Mouse (Mus musculus) cerebellum, postnatal 4 days (tissue): Measurements from ENCODE around the gene Nlk.
"Not testable (repeated sequence)": the region's sequence is repeated elsewhere in the genome, so short reads cannot be mapped to it uniquely, and the experiment has no call there.

ENCODE experiments used
- DNase-seq, 2 experiments: peaks; one replicate each; pipeline ENCODE4 v3.0.0; 2022; ENCODE audit warnings: low spot score in 2 of 2, mixed read lengths in 1 of 2

The Nlk gene

DNA sequence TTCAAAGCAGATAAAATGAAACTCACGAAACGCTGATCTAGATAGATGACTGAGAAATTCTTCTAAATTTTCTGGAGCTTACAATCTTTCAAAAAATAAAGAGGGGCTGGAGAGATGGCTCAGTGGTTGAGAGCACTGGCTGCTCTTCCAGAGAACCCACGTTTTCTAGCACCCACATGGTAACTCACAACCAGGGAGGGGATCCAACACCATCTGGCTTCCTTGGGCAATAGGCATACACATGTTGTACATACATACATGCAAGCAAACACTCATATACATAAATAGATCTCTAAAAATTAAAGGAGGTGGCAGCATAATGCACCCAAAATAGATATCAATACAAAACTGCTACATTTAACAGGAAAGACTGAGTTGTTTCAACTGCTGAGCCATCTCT is 16.1 kb downstream of the Nlk start:
- no peak for DNase-seq

DNA sequence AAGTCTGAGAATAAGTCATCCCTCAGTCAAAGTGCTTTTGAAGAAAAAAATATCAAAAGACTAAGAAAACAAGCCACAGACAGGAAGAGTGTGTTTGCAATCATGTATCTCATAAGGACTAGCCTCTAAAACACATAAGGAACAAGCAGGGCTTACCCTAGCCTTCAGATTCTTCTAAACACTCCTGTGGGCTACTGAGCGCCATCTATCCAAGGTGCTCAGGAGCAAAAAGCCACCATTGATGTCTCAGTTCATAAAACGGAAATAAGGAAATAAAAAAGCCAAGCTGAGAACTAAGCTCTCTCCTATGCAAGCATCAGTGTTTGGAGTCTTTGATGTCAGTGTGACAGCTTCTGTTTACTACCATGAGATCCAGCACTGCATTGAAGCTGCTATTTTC is 18.4 kb downstream of the Nlk start:
- DNase-seq = no peak

DNA sequence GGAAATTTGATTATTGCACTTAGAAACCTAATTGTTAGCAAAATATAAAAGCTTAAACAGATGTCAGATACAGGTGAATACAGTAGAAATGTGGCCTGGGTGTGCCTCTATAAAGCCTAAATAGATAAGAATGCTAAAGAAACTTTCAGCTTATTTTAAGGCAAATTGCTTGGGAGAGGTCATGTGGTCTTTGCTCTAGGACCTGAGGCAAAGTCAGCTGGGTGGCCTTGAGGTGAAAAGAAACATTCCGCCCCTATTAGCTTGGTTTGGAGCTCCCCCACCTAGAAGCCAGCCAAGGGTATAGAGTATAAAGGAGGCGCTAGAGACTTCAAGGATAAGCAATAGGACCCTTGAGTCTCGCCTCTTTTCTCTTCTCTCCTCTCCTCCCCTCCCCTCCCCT is 28.5 kb downstream of the Nlk start:
- no peak for DNase-seq

DNA sequence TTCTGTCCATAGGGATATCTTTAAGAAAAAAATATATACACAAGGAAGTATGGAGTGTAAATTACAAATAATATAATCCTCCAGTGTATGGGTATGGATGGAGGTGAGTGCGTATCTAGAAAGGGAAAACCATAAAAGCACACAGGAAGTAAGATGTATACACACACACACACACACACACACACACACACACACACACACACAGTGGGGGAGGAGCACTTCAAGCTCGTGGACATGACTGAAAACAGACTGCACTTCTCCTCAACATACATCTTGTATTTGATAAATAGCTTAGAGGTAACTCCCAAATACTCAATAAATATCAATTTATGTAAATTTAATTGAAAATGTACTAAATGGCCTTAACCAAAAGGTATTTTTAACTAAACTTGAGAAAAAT is 32.3 kb downstream of the Nlk start:
- DNase-seq = no peak

DNA sequence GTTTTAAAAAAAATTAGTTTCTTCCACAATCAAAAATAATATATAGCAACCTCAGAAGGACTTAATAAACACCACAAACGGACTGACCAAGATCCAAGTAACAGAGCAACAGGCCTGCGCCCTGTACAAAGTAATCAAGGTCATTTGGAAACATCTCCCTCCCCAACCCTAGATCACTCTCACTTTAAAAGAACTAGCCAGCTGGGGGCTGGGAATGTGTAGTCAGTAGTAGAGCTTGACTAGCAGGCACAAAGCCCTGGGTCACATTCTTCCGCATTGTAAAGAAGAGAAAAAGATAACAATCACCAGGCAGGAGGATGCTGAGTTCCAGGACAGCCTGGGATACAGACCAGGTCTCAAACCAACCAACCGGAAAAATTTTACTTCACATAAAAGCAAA is 33.3 kb downstream of the Nlk start:
- DNase-seq = no peak

DNA sequence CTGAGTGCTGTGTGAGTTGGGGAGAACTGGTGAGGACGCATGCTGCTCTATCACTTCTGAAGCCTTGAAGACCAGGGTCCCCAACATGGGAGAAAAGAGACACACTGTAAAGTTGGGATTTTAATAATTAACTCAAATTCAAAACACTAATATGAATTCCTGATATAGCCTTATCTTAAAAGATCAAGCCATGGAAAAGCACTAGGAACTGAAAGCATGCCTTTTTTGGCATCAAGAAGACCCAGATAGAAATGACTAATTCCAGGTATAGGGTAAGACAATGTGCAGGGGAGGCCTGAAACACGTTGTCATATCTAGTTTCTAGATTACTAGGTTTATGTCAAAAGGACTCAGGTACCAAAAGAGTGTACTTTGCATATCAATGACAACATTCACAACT is 48.0 kb downstream of the Nlk start:
- no peak for DNase-seq

DNA sequence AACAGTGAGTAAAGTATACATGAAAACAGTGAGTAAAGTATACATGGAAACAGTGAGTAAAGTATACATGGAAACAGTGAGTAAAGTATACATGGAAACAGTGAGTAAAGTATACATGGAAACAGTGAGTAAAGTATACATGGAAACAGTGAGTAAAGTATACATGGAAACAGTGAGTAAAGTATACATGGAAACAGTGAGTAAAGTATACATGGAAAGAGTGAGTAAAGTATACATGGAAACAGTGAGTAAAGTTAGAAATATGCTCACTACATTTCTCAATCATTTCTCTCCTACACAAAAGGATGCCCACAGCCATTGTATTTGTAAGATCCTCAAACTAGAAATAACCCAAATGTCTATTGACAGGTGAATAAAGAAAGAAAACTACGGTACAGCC is 48.8 kb downstream of the Nlk start:
- DNase-seq = not testable (repeated sequence)

DNA sequence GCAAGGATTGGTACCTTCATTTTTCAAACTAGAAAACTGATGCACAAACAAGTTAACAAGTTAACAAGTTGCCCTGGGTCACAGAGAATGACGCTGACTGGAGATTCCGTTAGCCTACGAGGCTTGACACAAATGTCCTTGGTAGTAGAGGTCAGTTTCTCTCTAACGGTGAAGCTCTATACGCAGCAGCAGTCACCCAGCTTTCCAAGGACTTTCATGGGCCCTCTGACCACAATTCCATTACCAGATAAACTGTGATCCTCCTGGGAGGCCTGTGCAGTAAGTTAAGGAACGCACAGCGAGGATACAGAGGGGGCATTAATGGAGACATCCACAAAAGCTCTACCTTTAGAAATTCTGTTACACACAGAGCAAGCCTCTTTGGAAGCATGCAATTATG is 53.4 kb downstream of the Nlk start:
- no peak for DNase-seq

DNA sequence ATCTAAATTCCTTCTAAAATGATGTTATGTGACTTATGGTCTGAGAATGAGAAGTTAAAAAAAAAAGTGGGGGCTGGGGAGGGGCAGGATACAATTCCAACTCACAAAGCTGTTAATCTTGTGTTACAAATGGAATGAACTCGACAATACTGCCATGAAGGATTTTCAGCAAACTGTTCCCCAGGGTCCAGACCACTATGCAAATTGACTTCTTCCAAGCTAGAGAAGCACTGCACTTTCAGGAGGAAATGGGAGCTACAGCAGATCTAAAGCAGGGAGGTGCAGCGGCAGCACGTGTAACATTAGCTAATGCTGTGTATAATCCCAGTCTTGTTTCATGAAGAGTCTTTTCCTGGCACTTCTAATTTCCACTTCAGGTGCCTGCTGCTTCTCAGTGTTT is 55.0 kb downstream of the Nlk start:
- no peak for DNase-seq

DNA sequence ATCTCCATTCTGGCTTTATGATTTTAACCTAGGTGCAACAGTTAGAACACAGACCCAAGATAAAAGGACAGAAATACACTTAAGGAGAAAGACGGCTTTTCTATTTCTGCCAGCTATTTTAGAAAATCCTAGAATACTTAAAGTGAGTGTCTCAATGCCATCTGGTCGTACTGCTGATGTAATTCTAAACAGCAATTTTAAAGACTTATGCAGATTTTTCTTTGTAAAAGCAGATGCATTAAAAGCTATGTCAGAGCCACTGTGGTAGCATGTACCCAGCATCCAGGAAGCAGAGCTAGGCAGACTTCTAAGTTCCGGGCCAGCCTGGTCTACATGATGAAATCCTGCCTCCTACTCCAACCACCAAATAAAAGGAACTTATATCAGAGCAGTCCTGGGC is 56.1 kb downstream of the Nlk start:
- DNase-seq = no peak

DNA sequence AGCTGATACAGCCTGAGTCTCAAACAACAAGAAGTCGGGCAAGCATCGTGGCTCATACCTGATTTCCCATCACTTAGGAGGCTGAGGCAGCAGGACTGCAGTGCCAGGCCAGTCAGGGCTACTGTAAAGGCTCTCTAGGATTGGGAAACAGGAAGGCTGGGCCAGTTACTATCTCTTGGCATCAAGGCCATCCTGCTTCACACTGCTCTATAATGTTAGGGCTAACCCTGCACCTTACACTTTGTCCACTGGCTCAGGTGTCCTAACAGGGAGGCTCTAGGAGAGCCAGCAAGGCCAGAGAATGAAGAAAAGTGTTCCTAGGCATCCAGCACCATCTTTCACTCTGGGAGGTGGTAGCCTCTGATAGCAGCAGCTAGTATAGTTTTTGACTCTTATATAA is 64.4 kb downstream of the Nlk start:
- no peak for DNase-seq

DNA sequence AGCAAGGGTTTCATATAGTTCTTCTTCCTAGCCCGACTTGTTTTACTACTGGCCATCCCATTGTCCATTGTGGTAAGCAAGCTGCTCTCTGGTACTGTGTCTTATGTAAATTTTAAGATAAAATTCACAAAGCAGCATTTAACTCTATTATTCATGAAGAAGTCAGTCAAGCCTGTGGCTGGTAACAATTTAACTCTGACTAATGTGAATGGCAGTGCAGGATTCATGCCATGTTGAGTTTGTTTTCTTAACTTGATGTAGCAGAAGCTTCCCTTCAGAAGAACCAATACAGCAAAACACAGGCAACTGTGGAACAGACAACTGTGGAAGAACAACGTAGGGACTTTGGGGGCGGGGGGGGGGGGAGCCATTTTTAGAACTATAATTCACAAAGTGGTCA is 68.3 kb downstream of the Nlk start:
- no peak for DNase-seq

DNA sequence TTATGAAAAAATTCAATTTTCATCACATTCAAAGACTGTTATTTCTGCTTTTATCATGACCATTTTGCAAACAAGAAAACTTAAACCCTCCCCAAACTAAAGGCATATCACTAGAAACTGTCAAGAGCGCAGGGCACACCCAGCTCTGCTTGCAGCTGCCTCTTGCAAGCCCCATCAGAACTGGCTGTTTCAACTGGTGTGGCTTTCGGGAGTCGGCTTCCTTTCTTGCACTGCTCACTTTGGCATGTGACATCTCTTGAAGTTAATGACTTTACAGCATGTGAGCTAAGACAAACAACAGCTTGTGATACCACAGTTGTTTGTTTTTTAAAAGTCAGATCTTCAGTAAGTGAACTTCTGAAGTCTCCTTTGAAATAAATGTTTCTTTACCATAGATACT is 72.8 kb downstream of the Nlk start:
- no peak for DNase-seq

DNA sequence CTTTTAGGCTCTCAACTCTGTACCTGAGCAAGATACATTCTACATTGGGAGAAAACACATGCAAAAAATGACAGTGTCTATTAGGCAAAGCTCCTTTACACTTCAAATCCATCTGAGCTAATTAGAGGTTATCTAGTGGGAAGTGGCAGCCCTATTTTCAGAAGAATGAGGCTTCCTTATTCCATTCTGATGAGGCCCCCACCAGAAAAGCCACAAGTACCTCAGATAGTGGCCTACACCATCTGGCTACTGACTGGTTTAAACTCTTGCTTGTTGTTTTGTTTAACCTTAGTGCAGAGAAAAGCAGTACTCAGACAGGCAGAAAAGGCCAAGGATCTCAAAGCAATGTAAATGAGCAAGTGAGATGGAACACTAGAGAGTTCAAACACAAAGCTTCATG is 75.2 kb downstream of the Nlk start:
- DNase-seq = no peak

DNA sequence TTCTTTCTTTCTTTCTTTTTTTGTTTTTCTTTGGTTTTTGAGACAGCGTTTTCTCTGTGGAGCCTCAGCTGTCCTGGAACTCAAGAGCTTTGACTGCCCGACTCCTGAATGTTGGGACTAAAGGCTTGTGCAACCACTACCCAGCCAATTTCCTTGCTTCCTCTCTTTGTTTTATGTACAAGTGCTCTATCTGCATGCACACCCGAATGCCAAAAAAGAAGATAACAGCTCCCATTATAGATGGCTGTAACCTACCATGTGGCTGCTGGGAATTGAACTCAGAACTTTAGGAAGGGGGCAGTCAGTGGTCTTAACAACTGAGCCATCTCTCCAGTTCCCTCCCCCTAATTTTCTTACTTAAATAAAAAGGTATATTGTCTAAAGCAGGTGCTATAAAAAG is 77.0 kb downstream of the Nlk start:
- no peak for DNase-seq

DNA sequence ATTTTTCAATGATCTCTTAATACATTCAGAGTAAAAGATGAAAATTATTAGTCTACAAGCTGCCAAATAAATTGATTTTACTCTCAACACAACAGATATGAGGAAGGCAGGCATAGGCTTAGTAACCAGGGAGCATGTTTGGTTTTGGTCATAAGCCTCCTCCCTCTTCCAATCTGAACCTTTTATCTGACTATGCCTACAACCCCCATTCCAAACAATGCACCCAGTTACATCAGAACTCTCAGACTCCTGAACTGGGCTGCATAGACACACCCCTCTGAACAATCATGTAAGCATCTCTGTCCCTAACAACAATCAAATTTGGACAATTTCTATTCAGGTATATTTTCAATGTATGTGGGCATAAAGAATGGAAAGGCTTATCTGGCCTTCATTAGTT is 85.9 kb downstream of the Nlk start:
- DNase-seq = no peak

DNA sequence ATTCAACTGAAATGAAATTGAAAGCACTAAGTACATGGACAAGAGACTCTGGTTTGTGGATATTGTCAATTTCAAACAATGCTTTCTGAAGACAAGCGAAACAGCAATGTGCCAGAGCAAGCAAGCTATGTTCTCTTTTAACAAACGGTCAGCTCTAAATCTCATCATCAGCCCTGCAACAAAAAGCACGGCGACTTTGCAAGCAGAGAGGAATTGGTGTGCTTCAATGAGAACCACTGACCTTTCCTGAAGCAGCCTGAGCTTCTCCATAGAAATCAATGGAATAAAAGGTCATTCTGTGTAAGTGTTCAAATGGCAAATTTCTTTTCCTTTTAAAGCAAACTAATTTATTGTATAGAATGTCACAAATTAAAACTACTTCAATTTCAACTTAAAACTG is 87.5 kb downstream of the Nlk start:
- no peak for DNase-seq

DNA sequence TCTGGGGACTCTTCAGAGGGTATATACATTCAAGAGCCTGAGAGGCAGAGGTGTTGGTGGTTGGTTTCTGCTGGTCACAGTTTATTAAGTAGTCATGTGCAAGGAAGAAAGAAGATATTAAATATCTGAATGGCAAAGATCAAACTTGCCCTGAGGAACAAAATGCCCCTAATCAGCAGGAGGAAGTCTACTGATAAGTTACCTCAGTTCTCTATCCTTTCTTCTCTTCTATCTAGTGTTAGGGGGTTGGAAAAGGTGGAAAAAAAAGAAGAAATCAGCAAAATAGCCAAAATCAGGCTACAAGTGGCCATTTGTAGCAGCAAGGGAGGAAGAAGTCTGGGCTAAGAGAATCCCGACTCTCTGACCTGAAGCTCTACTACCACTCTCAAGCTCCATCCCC is 92.3 kb downstream of the Nlk start:
- no peak for DNase-seq

DNA sequence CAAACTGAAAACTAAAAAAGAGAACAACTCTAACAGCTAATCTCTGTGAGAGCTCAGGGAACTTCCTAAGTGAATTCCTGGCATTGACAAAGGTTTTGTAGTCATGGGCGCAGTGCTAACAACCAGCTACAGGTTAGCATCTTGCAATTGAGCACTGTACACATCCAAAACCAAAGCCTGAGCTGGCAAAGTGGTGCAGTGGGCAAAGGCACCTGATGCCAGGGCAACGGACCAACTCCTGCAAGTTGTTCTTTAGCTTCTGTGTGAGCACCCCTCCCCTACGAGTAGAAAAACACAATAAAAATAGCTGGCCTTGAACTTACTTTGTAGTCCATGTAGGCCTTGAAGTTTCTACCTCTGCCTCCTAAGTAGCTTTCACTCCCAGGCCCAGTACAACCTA is 94.4 kb downstream of the Nlk start:
- DNase-seq = no peak

DNA sequence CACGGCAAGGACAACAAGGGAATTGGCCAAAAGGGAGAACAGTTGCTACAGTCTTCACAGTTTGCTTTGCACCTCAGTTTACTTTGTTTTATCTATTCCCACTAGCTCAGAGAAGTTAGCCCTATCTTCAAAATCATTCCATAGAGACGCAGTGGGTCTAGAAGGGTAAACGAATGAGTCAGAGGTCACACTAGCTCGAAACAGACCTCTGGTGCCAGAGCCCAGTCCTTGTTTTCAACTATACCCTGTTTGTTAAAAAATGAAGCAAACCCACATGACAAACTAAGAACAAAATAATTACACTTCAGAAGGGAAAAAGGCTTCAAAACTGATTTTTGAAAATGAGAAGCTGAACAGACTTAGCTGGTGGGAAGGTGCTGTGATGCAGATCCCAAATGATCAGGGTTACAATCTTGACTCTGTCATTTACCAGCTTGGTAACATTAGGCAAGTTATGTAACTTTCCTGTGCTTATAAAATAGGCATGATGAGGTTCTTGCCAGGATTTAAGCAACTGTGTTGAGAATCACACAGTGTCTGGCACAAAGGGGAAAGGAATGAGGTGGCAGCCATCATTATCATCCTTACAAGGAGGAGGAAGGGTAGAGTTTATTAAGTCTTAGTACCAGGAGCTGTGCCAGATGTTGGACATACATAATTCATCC is 96.1 kb downstream of the Nlk start:
- no peak for DNase-seq

DNA sequence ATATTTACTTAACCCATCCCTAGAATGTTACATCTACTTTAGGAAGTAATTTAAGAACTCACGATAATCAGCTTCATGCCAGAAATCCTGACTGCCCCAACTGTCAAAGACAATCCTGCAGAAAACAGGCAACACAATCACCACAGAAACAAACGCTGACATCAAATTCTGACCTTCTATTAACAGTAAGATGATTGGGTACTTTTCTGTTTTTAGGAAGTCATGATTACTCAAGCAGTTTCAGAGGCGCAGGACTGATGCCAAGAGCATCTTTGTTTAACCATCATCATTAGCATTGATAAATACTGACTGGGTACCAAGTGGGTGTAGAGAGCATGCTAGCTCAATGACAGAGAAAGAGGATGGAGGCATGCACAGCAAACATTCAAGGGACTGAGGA is 96.7 kb downstream of the Nlk start:
- no peak for DNase-seq

DNA sequence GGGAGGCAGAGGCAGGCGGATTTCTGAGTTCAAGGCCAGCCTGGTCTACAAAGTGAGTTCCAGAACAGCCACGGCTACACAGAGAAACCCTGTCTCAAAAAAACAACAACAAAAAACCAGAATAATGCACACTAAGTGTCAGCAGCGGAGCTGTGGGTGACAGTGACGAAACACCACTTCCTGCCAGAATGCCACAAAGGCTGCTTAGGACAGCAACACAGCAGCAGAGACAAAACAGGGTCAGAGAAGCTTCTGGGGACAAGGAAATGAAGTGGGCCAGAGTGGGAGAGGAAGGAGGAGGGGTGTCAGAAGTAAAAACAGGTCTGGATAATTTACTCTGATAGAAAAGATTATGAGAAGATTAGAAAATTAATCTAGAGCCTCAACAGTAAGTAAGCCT is 97.1 kb downstream of the Nlk start:
- DNase-seq = no peak

DNA sequence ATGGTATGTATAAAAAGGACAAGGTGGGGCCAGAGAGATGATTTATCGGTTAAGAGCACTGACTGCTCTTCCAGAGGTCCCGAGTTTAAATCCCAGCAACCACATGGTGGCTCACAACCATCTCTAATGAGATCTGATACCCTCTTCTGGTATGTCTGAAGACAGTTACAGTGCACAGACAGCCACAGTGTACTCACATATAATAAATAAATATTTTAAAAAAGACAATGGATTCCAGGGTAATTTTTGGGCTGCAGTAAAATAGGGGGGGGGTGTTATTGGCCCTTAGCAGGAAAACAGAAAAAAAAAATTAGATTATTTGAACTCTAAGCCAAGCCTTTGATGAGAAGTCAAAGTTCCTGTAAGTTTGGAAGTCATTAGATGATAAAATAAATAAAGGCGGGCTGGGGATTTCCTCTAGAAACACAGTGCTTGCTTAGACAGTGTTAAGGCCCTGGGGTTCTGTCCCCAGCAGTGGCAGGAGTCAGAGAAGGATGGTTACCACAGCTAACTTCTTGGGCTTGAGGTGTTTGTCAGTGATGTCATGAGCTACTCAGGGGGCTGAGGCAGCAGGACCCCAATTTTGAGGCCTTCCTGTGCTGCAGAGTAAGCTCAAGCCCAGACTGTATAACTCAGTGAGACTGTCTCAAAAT is 98.3 kb downstream of the Nlk start:
- DNase-seq = no peak

DNA sequence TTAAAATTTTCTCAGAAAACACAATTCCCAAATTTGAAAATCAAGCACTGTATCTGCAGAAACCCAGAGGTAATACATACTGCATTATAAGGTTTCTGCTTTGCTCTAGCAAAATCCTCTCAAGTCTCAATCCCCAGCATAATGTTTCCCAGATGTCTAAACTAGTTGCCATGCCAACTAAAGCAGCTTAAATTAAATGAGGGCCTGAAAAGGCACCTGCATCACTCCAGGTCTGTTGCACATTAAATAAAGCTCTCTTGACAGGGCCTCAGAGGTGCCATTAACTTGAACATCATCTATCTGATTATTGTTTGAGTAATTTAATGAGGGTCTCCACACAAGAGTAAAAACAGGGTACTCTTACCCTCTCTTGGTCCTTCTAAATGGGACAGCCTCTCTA is 100.4 kb downstream of the Nlk start:
- DNase-seq = no peak
